Mouse (Mus musculus) embryonic facial prominence, embryonic 11.5 days (tissue): ENCODE measurements around the gene Hmg20b. TPM values are rescaled to one million over a fixed set of nuclear protein-coding genes. Genes with fewer than 3 reads are reported as not detected.
A peak's percentile ranks its signal among the peaks of the same experiment; 100 is the strongest.

ENCODE experiments used
- ATAC-seq: fragments of 200-750 bp; cut with Nextera tagmentation; replicated peaks from 2 replicates; pipeline ENCODE4 v1.8.0; 2017; ENCODE audit warnings: low read depth; ENCODE audit not compliant: insufficient number of reproducible peaks, low FRiP score, low TSS enrichment
- DNase-seq: peaks from one replicate; pipeline ENCODE4 v3.0.0-alpha.2; 2015; ENCODE audit warnings: low spot score
- H3K27ac ChIP-seq: fragments of 300-500 bp; sonication (generic); replicated peaks from 2 replicates; pipeline ENCODE4 v1.5.1; 2014; ENCODE audit warnings: mild to moderate bottlenecking, low read depth, low read length, control low read depth
- H3K27me3 ChIP-seq: fragments of 300-500 bp; sonication (generic); 2 replicates; pipeline ENCODE4 v1.6.1; 2014; ENCODE audit warnings: mild to moderate bottlenecking, low read length, moderate library complexity, mixed read lengths; ENCODE audit not compliant: control insufficient read depth, insufficient read depth
- H3K36me3 ChIP-seq: fragments of 300-500 bp; sonication (generic); replicated peaks from 2 replicates; pipeline ENCODE4 v1.6.1; 2014; ENCODE audit warnings: low read depth, mild to moderate bottlenecking, low read length, moderate library complexity, mixed read lengths; ENCODE audit not compliant: control insufficient read depth, insufficient read depth
- H3K4me1 ChIP-seq: fragments of 300-500 bp; sonication (generic); 2 replicates; pipeline ENCODE4 v1.6.1; 2014; ENCODE audit warnings: low read length, mixed read lengths; ENCODE audit not compliant: control insufficient read depth, insufficient read depth
- H3K4me2 ChIP-seq: fragments of 300-500 bp; sonication (generic); 2 replicates; pipeline ENCODE4 v1.6.1; 2014; ENCODE audit warnings: low read depth, mild to moderate bottlenecking, control low read depth, low read length, moderate library complexity
- H3K4me3 ChIP-seq: fragments of 300-500 bp; sonication (generic); 2 replicates; pipeline ENCODE4 v1.5.1; 2014; ENCODE audit warnings: low read depth, low read length, control low read depth
- H3K9ac ChIP-seq: fragments of 300-500 bp; sonication (generic); replicated peaks from 2 replicates; pipeline ENCODE4 v1.6.1; 2014; ENCODE audit warnings: mild to moderate bottlenecking, control low read depth, low read length
- H3K9me3 ChIP-seq: fragments of 300-500 bp; sonication (generic); replicated peaks from 2 replicates; pipeline ENCODE4 v1.6.1; 2016; ENCODE audit warnings: mild to moderate bottlenecking, low read length, inconsistent platforms, mixed read lengths; ENCODE audit not compliant: control insufficient read depth
- WGBS: fragments of 180-500 bp; shearing (Covaris S2); extraction: QIAGEN DNeasy Blood & Tissue Kit; methylation state at CpG from one replicate; pipeline ENCODE4 v1.1.7; 2014; 5-methylcytosine and 5-hydroxymethylcytosine counted together
- polyA plus RNA-seq: library from polyadenylated mRNA; unstranded; fragments of >200 nt; fragmentation: Nextera tagmentation; extraction: Ambion mirVana; gene quantifications from 2 replicates; pipeline ENCODE4 v1.2.1, GENCODE M21; 2014

Hmg20b gene
- polyA plus RNA-seq, 1 experiment from 2014 or later: 97.9 TPM

DNA sequence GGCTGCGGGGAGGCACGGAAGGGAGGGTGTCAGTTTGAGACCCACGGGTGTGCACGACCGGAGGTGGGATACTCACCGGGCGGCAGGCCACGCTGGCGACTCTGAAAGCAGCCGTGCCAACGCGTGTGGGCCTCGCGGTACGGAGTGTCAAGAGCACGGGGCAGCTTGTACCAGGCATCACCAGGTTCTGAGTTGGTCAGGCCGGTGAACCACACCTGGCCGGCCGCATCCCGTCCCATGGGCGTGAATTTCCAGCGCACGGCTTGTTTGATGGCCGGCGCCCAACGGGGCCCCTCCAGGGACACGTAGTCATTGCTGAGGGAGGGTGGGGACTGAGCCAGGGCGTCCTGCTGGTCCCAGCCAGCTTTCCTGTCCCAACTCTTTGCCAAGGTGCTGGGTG lies 14.4 kb upstream of the Hmg20b start:
- H3K9ac ChIP-seq: 0 out of 2 replicates have a peak overlapping the region, but pooled peaks have one; percentile 29
- peaks cover 11% of the 10 kb centered on the region for H3K4me1 ChIP-seq
- peaks cover 16% of the 10 kb centered on the region for H3K36me3 ChIP-seq
- no peak overlapping the region for H3K27ac ChIP-seq
- DNase-seq (peak; percentile 11), ATAC-seq (no peak)
- H3K9me3 ChIP-seq: no peaks in the 10 kb centered on the region
- peak overlapping the region; percentile 29 for H3K4me2 ChIP-seq
- 9% methylated on average over 28 of the region's 28 CpGs for WGBS
- peak overlapping the region; percentile 26 for H3K4me3 ChIP-seq
- H3K27me3 ChIP-seq: peaks cover 20% of the 10 kb centered on the region

DNA sequence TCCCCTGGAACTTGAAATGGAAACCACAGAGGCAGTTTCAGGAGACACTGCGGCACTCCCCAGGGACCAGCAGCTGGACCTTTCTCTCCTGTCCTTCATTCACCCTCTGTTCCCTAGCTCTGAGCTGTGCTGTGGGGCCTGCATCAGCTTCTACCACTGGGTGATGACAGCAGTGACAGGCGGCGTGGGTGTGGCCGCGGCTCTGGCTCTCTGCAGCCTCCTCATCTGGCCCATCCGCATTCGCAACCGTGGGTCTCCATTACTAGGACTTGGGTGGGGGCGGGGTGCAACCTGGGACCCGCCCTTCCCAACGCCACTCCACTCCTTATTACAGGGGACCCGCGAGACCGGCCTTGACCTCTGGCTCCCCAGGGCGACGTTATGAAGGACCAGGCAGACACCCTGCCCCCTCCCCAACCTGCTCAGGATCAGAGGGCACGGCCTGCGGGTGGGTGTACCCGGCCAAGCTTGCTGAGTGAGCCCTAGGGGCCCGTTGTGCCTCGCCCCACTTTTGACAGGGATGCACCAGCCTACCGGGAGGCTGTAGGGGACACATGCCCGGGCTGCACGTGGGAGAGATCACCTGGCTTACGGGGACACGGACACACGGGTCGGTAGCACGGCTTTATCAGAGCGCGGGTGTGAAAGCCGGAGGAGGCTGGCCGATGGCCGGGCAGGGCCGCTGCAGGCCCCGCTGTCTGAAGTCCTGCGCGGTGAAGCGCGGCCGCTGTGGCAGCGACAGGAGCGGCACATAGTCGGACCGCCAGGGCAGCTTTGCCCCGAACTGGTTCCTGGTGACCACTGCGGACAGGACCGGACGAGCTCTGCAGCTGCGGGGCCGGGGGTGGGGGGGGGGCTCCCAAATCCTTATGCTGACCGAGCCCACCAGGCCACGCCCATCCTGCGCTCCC lies 13.4 kb upstream of the Hmg20b start:
- peak overlapping the region; percentile 39 for H3K9ac ChIP-seq
- H3K27me3 ChIP-seq: peaks cover 20% of the 10 kb centered on the region
- ATAC-seq: no peak
- no peaks in the 10 kb centered on the region for H3K9me3 ChIP-seq
- peak; percentile 14 for DNase-seq
- H3K27ac ChIP-seq: no peak overlapping the region
- H3K4me3 ChIP-seq: peak overlapping the region; percentile 26
- H3K4me1 ChIP-seq: peaks cover 11% of the 10 kb centered on the region
- peaks cover 11% of the 10 kb centered on the region for H3K36me3 ChIP-seq
- WGBS: 9% methylated on average over 51 of the region's 54 CpGs
- peak overlapping the region; percentile 59 for H3K4me2 ChIP-seq

DNA sequence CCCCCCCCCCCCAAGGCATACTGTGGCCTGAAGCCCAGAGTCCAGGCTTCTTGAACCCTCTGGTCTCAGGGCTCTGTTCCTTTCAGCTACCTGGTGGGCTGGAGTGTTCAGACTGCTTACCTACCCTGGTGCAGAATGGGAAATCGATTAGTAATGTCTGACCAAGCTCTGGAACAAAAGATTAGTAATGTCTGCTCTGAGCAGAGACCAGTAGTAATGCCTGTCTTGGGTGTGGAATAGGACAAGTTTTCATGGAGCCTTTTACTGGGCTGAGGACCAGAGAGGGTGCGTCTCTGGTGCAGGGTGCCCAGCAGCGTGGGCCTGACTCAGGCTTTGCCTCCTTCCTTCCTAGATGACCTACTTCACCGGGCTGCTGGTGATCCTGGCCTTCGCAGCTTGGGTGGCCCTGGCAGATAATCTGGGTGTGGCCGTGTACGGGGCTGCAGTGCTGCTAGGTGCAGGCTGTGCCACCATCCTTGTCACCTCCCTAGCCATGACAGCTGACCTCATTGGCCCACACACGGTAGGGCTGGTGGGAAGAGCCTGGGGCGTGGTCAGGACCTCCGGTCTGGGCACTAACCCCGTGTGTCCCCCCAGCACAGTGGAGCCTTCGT lies 12.2 kb upstream of the Hmg20b start:
- Histone ChIP-seq H3K27ac (no peak overlapping the region), H3K4me2 (peak overlapping the region; percentile 7; the same call in 1 of the 2 replicates), H3K4me1 (peaks cover 11% of the 10 kb centered on the region), H3K9ac (no peak overlapping the region; the same call in 1 of the 2 replicates), H3K9me3 (no peaks in the 10 kb centered on the region), H3K36me3 (no peaks in the 10 kb centered on the region; the same call in 1 of the 2 replicates), H3K4me3 (no peak overlapping the region), H3K27me3 (peaks cover 20% of the 10 kb centered on the region)
- 75% methylated on average over 12 of the region's 12 CpGs for WGBS
- no peak for ATAC-seq
- peak; percentile 20 for DNase-seq

DNA sequence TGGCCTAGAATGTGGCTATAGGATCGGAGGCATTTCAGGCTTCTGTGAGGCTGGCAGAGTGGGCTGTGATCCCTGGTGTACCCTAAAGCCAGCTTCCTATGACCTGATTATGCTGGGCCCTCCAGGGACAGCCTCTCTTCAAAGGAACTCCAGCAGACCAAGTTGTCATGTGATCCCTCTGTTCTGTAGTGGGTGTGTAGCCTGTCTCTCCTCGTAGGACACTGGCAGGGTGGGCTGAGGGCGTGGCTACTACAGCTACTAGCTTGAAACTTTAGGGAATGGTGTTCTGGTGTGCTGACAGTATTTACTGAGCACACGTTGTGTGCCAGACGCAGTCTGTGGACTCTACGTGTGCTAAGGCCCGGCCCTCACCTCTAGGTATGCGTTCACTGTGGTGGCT lies 10.4 kb upstream of the Hmg20b start:
- no peaks in the 10 kb centered on the region for H3K9me3 ChIP-seq
- DNase-seq: no peak
- no peak for ATAC-seq
- H3K4me1 ChIP-seq: peaks cover 11% of the 10 kb centered on the region
- H3K4me2 ChIP-seq: no peak overlapping the region
- WGBS: 73% methylated on average over 8 of the region's 8 CpGs
- no peaks in the 10 kb centered on the region; the same call in 1 of the 2 replicates for H3K36me3 ChIP-seq
- peaks cover 20% of the 10 kb centered on the region for H3K27me3 ChIP-seq
- no peak overlapping the region for H3K4me3 ChIP-seq
- no peak overlapping the region for H3K9ac ChIP-seq
- H3K27ac ChIP-seq: 0 out of 2 replicates have a peak overlapping the region, but pooled peaks have one; percentile 35

DNA sequence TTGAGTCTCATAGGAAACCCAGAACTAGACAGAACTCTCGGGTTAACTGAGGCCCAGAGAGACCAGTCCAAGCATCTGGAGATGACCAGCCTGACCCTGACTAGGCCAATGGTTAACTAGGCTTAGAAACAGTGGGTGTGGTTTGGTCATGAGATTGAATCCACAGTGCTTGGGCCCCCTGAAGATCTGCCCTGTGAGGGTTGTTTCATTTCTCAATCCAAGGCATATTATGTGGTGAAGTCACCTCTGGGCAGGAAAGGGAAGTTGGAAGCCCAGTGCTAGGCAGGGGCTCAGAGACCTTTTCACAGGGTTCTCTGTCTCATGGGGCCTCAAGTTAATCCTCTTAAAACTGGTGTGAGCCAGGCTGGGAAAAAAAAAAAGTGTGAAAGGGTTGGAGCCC lies 8.6 kb upstream of the Hmg20b start:
- WGBS: 64% methylated on average over 1 of the region's 1 CpGs
- H3K4me1 ChIP-seq: peaks cover 4% of the 10 kb centered on the region; the same call in 1 of the 2 replicates
- H3K9me3 ChIP-seq: no peaks in the 10 kb centered on the region
- no peaks in the 10 kb centered on the region; the same call in 1 of the 2 replicates for H3K36me3 ChIP-seq
- no peak overlapping the region for H3K4me2 ChIP-seq
- no peak overlapping the region for H3K27ac ChIP-seq
- no peak for ATAC-seq
- H3K27me3 ChIP-seq: peaks cover 10% of the 10 kb centered on the region
- no peak for DNase-seq
- H3K4me3 ChIP-seq: no peak overlapping the region
- H3K9ac ChIP-seq: no peak overlapping the region

DNA sequence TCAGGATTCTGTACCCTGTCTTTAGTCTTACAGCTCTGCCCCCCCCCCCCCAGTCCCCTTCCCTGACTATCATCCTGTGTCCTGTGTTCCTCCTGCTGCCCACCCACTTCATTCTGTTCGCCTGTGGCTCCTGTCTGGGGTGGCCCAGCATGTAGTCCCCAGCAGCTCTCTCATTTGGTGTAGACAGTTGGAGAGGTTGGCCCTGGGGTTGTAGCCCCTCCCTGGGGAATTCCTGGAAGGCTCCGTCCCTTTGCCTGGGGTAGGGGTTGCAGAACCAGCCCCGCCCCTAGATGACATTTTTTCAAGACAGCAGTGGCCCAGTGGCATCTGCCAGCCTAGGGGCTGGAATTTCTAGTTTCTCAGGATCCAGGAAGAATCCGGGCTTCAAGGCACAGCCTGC lies 7.9 kb upstream of the Hmg20b start:
- no peak for ATAC-seq
- H3K27ac ChIP-seq: no peak overlapping the region
- H3K4me3 ChIP-seq: peak overlapping the region; percentile 67
- H3K27me3 ChIP-seq: peaks cover 4% of the 10 kb centered on the region
- no peaks in the 10 kb centered on the region; the same call in 1 of the 2 replicates for H3K36me3 ChIP-seq
- DNase-seq: no peak
- 28% methylated on average over 4 of the region's 4 CpGs for WGBS
- H3K9ac ChIP-seq: peak overlapping the region; percentile 70
- H3K4me2 ChIP-seq: peak overlapping the region; percentile 97
- H3K9me3 ChIP-seq: no peaks in the 10 kb centered on the region
- no peaks in the 10 kb centered on the region; the same call in 1 of the 2 replicates for H3K4me1 ChIP-seq

DNA sequence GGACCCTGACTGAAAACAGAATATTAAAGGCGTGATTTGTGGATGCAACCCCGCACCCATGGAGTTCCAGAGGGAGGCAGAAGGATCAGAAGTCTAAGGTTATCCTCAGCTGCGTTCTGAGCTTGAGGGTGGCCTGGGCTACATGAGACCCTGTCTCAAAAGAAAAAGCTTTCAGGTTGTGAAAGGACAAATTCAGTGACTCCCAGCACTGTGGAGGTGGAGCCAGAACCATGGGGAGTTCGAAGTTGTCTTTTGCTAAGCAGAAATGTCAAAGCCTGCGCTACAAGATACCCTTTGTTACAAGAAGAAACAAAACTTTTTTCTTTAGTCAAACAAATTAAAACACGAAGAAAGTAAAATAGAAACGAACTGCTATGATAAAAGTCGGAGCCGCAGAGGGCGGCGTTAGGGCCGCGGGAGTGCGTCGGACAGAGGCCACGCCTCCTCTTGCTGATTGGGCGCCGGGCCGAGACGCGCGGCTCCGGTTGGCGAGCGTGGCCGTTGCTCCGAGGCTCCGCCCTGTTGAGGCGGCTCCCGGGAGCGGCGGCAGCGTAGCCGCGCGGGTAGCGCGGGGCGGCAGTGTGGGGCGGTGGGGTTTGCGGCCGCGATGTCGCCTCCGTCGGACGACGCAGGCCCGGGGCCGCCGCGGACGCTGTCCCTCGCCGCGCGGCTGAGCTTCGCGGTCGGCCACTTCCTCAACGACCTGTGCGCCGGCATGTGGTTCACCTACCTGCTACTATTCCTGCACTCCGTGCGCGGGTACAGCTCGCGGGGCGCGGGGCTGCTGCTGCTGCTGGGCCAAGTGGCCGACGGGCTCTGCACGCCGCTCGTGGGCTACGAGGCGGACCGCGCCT lies 6.9 kb upstream of the Hmg20b start, which contains the start of gene Mfsd12:
TSS of gene Mfsd12 (plus strand) at position 501 of the 854 bp plus-strand sequence.
- Histone ChIP-seq H3K27me3 (no peaks in the 10 kb centered on the region), H3K27ac (no peak within 1 kb of the TSS), H3K4me2 (peak within 1 kb of the TSS; percentile 97), H3K4me1 (no peaks in the 10 kb centered on the region; the same call in 1 of the 2 replicates), H3K4me3 (peak within 1 kb of the TSS; percentile 67), H3K9ac (peak within 1 kb of the TSS; percentile 70), H3K36me3 (no peaks in the 10 kb centered on the region; the same call in 1 of the 2 replicates), H3K9me3 (no peaks in the 10 kb centered on the region)
- ATAC-seq: peak; percentile 70
- WGBS: 2% methylated on average over 61 of the region's 79 CpGs
- peak; percentile 92 for DNase-seq
